Comparison of ENCODE assay signal across 16 mouse cellular contexts in genomic region chr17:64901721-64902623, GRCm38 (mm10).
DNase-seq lines count a peak whose midpoint lies in the region; ATAC-seq and TF ChIP-seq lines count a peak whose summit lies in the region.
"Had no signal": no experiment of that assay in that cellular context is flagged by ENCODE, and none has a peak within 500 bp of the region (broad histone marks: within the 10 kb centered on the region; RNA-seq: fewer than 3 reads in every experiment).

No protein-coding gene starts in this region.

- TF ChIP-seq CTCF in forebrain, postnatal 0 days (IDR thresholded peaks at IDR 0.05; ENCODE audit: low read depth): no peak

- 70% methylated on average over 17 of the region's 17 CpGs for WGBS in forebrain, embryonic 15.5 days
- WGBS in forebrain, postnatal 0 days: 59% methylated on average over 17 of the region's 17 CpGs
- 58% methylated on average over 17 of the region's 17 CpGs for WGBS in hindbrain, embryonic 13.5 days
- 60% methylated on average over 17 of the region's 17 CpGs for WGBS in neural tube, embryonic 12.5 days
- 49% methylated on average over 17 of the region's 17 CpGs for WGBS in heart, embryonic 12.5 days

- H3K9ac ChIP-seq in forebrain, embryonic 15.5 days (replicated peaks): no peak overlapping the region
- no peak overlapping the region for H3K9ac ChIP-seq in forebrain, postnatal 0 days
- H3K9ac ChIP-seq in hindbrain, embryonic 13.5 days: peak overlapping the region; percentile 14; the same call in 1 of the 2 replicates
- H3K9ac ChIP-seq in neural tube, embryonic 12.5 days: no peak overlapping the region
- no peak overlapping the region for H3K9ac ChIP-seq in heart, embryonic 12.5 days
- H3K9ac ChIP-seq: intestine, embryonic 15.5 days; limb, embryonic 12.5 days; liver, embryonic 15.5 days had no signal

- no peaks in the 10 kb centered on the region for H3K36me3 ChIP-seq in forebrain, embryonic 15.5 days
- no peaks in the 10 kb centered on the region for H3K36me3 ChIP-seq in forebrain, postnatal 0 days (ENCODE audit: insufficient read depth)
- H3K36me3 ChIP-seq in hindbrain, embryonic 13.5 days: no peaks in the 10 kb centered on the region
- no peaks in the 10 kb centered on the region for H3K36me3 ChIP-seq in neural tube, embryonic 12.5 days
- no peaks in the 10 kb centered on the region for H3K36me3 ChIP-seq in heart, embryonic 12.5 days
- H3K36me3 ChIP-seq: intestine, embryonic 15.5 days; limb, embryonic 12.5 days; liver, embryonic 15.5 days had no signal

- no peaks in the 10 kb centered on the region for H3K9me3 ChIP-seq in forebrain, embryonic 15.5 days
- no peaks in the 10 kb centered on the region for H3K9me3 ChIP-seq in forebrain, postnatal 0 days (ENCODE audit: low read length)
- H3K9me3 ChIP-seq in hindbrain, embryonic 13.5 days: no peaks in the 10 kb centered on the region
- H3K9me3 ChIP-seq in neural tube, embryonic 12.5 days: no peaks in the 10 kb centered on the region
- no peaks in the 10 kb centered on the region for H3K9me3 ChIP-seq in heart, embryonic 12.5 days (replicated peaks)
- H3K9me3 ChIP-seq: intestine, embryonic 15.5 days; limb, embryonic 12.5 days; liver, embryonic 15.5 days had no signal

- peaks cover 6% of the 10 kb centered on the region; the same call in 1 of the 2 replicates for H3K4me1 ChIP-seq in forebrain, embryonic 15.5 days
- no peaks in the 10 kb centered on the region for H3K4me1 ChIP-seq in forebrain, postnatal 0 days (ENCODE audit: insufficient read depth)
- peaks cover 17% of the 10 kb centered on the region for H3K4me1 ChIP-seq in hindbrain, embryonic 13.5 days (replicated peaks)
- peaks cover 7% of the 10 kb centered on the region; the same call in 1 of the 2 replicates for H3K4me1 ChIP-seq in neural tube, embryonic 12.5 days
- 0 out of 2 replicates have a peak, but pooled peaks cover 6% of the 10 kb centered on the region for H3K4me1 ChIP-seq in heart, embryonic 12.5 days (replicated peaks)
- H3K4me1 ChIP-seq: intestine, embryonic 15.5 days; liver, embryonic 15.5 days had no signal

- ATAC-seq in forebrain, embryonic 15.5 days (replicated peaks): 0 out of 2 replicates have a peak, but pooled peaks have one; percentile 29
- ATAC-seq in forebrain, postnatal 0 days: no peak
- ATAC-seq in hindbrain, embryonic 13.5 days (ENCODE audit: low FRiP score): no peak; the same call in 1 of the 2 replicates
- peak; percentile 58; the same call in 1 of the 2 replicates for ATAC-seq in neural tube, embryonic 12.5 days (ENCODE audit: low FRiP score, low read depth)
- no peak for ATAC-seq in heart, embryonic 12.5 days (ENCODE audit: insufficient number of reproducible peaks, low FRiP score)
- ATAC-seq: intestine, embryonic 15.5 days had no signal

- DNase-seq in forebrain, postnatal 0 days: no peak
- peak; percentile 90 for DNase-seq in MN1 (ENCODE audit: low spot score)
- DNase-seq in heart, adult 9 months (ENCODE audit: low spot score in 2 of 2): no peak
- DNase-seq: adrenal gland, adult 8-10 months; cerebellum, adult 2 months; heart, adult 18-20 months; lung, postnatal 14 days; right cerebral cortex, postnatal 14 days had no signal

- H3K4me2 ChIP-seq in forebrain, embryonic 15.5 days (replicated peaks): no peak overlapping the region
- no peak overlapping the region for H3K4me2 ChIP-seq in forebrain, postnatal 0 days (ENCODE audit: low read depth)
- H3K4me2 ChIP-seq in hindbrain, embryonic 13.5 days: no peak overlapping the region
- H3K4me2 ChIP-seq in neural tube, embryonic 12.5 days (replicated peaks): no peak overlapping the region
- H3K4me2 ChIP-seq in heart, embryonic 12.5 days: no peak overlapping the region
- H3K4me2 ChIP-seq: intestine, embryonic 15.5 days; limb, embryonic 12.5 days; liver, embryonic 15.5 days had no signal

- H3K27ac ChIP-seq in forebrain, embryonic 15.5 days (replicated peaks): no peak overlapping the region
- no peak overlapping the region for H3K27ac ChIP-seq in forebrain, postnatal 0 days (ENCODE audit: low read depth, low read length)
- H3K27ac ChIP-seq in hindbrain, embryonic 13.5 days: peak overlapping the region; percentile 59
- H3K27ac ChIP-seq in neural tube, embryonic 12.5 days: no peak overlapping the region
- H3K27ac ChIP-seq in heart, embryonic 12.5 days (ENCODE audit: poor library complexity, severe bottlenecking): no peak overlapping the region
- H3K27ac ChIP-seq: intestine, embryonic 15.5 days; kidney, postnatal 0 days; limb, embryonic 12.5 days; liver, embryonic 15.5 days had no signal

- no peak overlapping the region for H3K4me3 ChIP-seq in forebrain, embryonic 15.5 days
- H3K4me3 ChIP-seq in forebrain, postnatal 0 days (ENCODE audit: low read depth, low read length): no peak overlapping the region
- no peak overlapping the region for H3K4me3 ChIP-seq in hindbrain, embryonic 13.5 days
- H3K4me3 ChIP-seq in neural tube, embryonic 12.5 days: no peak overlapping the region
- no peak overlapping the region for H3K4me3 ChIP-seq in heart, embryonic 12.5 days
- H3K4me3 ChIP-seq: intestine, embryonic 15.5 days; limb, embryonic 12.5 days; liver, embryonic 15.5 days had no signal

- no peaks in the 10 kb centered on the region for H3K27me3 ChIP-seq in forebrain, embryonic 15.5 days
- no peaks in the 10 kb centered on the region for H3K27me3 ChIP-seq in forebrain, postnatal 0 days (ENCODE audit: insufficient read depth, low read length)
- no peaks in the 10 kb centered on the region for H3K27me3 ChIP-seq in hindbrain, embryonic 13.5 days
- H3K27me3 ChIP-seq in neural tube, embryonic 12.5 days (replicated peaks): no peaks in the 10 kb centered on the region
- H3K27me3 ChIP-seq in heart, embryonic 12.5 days (replicated peaks): no peaks in the 10 kb centered on the region
- H3K27me3 ChIP-seq: intestine, embryonic 15.5 days; limb, embryonic 12.5 days; liver, embryonic 15.5 days had no signal

Comparison
In these comparisons a context has a peak if more than half of its experiments do, and no peak if none do; other contexts are left out.
1. ATAC-seq: peak in forebrain, embryonic 15.5 days (single experiment) and neural tube, embryonic 12.5 days (single experiment); none in forebrain, postnatal 0 days (single experiment), hindbrain, embryonic 13.5 days (single experiment) and heart, embryonic 12.5 days (single experiment).